Mouse (Mus musculus) c-Kit-positive CD71-positive TER-119-negative erythroid progenitor cells, embryonic 14.5 days (primary cell): ENCODE measurements around the gene Pfn1.

Source experiments
- DNase-seq: peaks from one replicate; pipeline ENCODE4 v3.0.0-alpha.2; 2013; ENCODE audit warnings: low read depth

Gene Pfn1

GRCm38 (mm10) chr11:70637764-70638163, 16.7 kb downstream of the Pfn1 start:
- DNase-seq = no peak

- DNase-seq = no peak
These were observed 18.8 kb downstream of the Pfn1 start for GRCm38 (mm10) chr11:70635601-70636000.

- DNase-seq = no peak
These were observed 24.3 kb downstream of the Pfn1 start for GRCm38 (mm10) chr11:70630129-70630528.

- no peak for DNase-seq
These were observed 24.9 kb downstream of the Pfn1 start for GRCm38 (mm10) chr11:70629557-70629956.

GRCm38 (mm10) chr11:70628431-70628830, 26.0 kb downstream of the Pfn1 start:
- no peak for DNase-seq

- no peak for DNase-seq
These were observed 27.6 kb downstream of the Pfn1 start for GRCm38 (mm10) chr11:70626877-70627276.

- peak; percentile 65 for DNase-seq
These were observed 29.0 kb downstream of the Pfn1 start for GRCm38 (mm10) chr11:70625473-70625872.

- DNase-seq = no peak
These were observed 31.2 kb downstream of the Pfn1 start for GRCm38 (mm10) chr11:70623053-70623742.

- DNase-seq = peak; percentile 65
These were observed 32.3 kb downstream of the Pfn1 start for GRCm38 (mm10) chr11:70621972-70622814.

- DNase-seq = no peak
These were observed 35.3 kb downstream of the Pfn1 start, which contains the start of gene Chrne for GRCm38 (mm10) chr11:70619101-70619500. Gene Chrne (minus strand): TSS chr11:70619216.

GRCm38 (mm10) chr11:70615516-70616093, 38.8 kb downstream of the Pfn1 start, which contains the start of gene 4930544D05Rik:
Gene 4930544D05Rik (plus strand): TSS chr11:70615848.
- DNase-seq = no peak

GRCm38 (mm10) chr11:70615074-70615473, 39.4 kb downstream of the Pfn1 start:
- peak; percentile 71 for DNase-seq

- DNase-seq = no peak
These were observed 41.9 kb downstream of the Pfn1 start for GRCm38 (mm10) chr11:70612505-70612904.

GRCm38 (mm10) chr11:70610752-70611151, 43.7 kb downstream of the Pfn1 start:
- no peak for DNase-seq

GRCm38 (mm10) chr11:70608381-70609066, 45.9 kb downstream of the Pfn1 start:
- DNase-seq = no peak

GRCm38 (mm10) chr11:70607611-70608010, 46.8 kb downstream of the Pfn1 start:
- DNase-seq = no peak

- no peak for DNase-seq
These were observed 47.7 kb downstream of the Pfn1 start for GRCm38 (mm10) chr11:70606717-70607116.

- peak; percentile 70 for DNase-seq
These were observed 49.3 kb downstream of the Pfn1 start for GRCm38 (mm10) chr11:70605024-70605566.
